Mouse (Mus musculus) heart, embryonic 16.5 days (tissue): ENCODE results near the gene Atxn2l. TPM values are rescaled to one million over a fixed set of nuclear protein-coding genes. Genes with fewer than 3 reads are reported as not detected.

Source experiments
- ATAC-seq: fragments of 200-750 bp; cut with Nextera tagmentation; replicated peaks from 2 replicates; pipeline ENCODE4 v1.8.0; 2017; ENCODE audit warnings: moderate number of reproducible peaks; ENCODE audit not compliant: insufficient read depth, low FRiP score; ENCODE audit errors: extremely low read depth
- H3K27ac ChIP-seq: fragments of 300-500 bp; sonication (generic); 2 replicates; pipeline ENCODE4 v1.5.1; 2014; ENCODE audit warnings: mild to moderate bottlenecking, low read length, control low read depth, moderate library complexity
- H3K27me3 ChIP-seq: fragments of 300-500 bp; sonication (generic); 2 replicates; pipeline ENCODE4 v1.6.1; 2014; ENCODE audit warnings: low read length, mixed read lengths; ENCODE audit not compliant: control insufficient read depth, insufficient read depth
- H3K36me3 ChIP-seq: fragments of 300-500 bp; sonication (generic); 2 replicates; pipeline ENCODE4 v1.6.1; 2014; ENCODE audit not compliant: control insufficient read depth, insufficient read depth
- H3K4me1 ChIP-seq: fragments of 300-500 bp; sonication (generic); 2 replicates; pipeline ENCODE4 v1.6.1; 2014; ENCODE audit warnings: low read length, mixed read lengths; ENCODE audit not compliant: control insufficient read depth, insufficient read depth
- H3K4me2 ChIP-seq: fragments of 300-500 bp; sonication (generic); 2 replicates; pipeline ENCODE4 v1.6.1; 2014; ENCODE audit warnings: low read depth, mild to moderate bottlenecking, control low read depth, low read length
- H3K4me3 ChIP-seq: fragments of 300-500 bp; sonication (generic); 2 replicates; pipeline ENCODE4 v1.5.1; 2014; ENCODE audit warnings: mild to moderate bottlenecking, control low read depth, low read length
- H3K9ac ChIP-seq: fragments of 300-500 bp; sonication (generic); 2 replicates; pipeline ENCODE4 v1.6.1; 2014; ENCODE audit warnings: low read length, control low read depth
- H3K9me3 ChIP-seq: fragments of 300-500 bp; sonication (generic); replicated peaks from 2 replicates; pipeline ENCODE4 v1.6.1; 2016; ENCODE audit warnings: low read length; ENCODE audit not compliant: control insufficient read depth
- WGBS: fragments of 180-500 bp; shearing (Covaris S2); extraction: QIAGEN DNeasy Blood & Tissue Kit; methylation state at CpG from one replicate; pipeline ENCODE4 v1.1.7; 2014; 5-methylcytosine and 5-hydroxymethylcytosine counted together
- polyA plus RNA-seq: library from polyadenylated mRNA; unstranded; fragments of >200 nt; fragmentation: Nextera tagmentation; extraction: Ambion mirVana; gene quantifications from 2 replicates; pipeline ENCODE4 v1.2.1, GENCODE M21; 2015

The Atxn2l gene
- polyA plus RNA-seq, 1 experiment from 2014 or later: 29.7 TPM

DNA sequence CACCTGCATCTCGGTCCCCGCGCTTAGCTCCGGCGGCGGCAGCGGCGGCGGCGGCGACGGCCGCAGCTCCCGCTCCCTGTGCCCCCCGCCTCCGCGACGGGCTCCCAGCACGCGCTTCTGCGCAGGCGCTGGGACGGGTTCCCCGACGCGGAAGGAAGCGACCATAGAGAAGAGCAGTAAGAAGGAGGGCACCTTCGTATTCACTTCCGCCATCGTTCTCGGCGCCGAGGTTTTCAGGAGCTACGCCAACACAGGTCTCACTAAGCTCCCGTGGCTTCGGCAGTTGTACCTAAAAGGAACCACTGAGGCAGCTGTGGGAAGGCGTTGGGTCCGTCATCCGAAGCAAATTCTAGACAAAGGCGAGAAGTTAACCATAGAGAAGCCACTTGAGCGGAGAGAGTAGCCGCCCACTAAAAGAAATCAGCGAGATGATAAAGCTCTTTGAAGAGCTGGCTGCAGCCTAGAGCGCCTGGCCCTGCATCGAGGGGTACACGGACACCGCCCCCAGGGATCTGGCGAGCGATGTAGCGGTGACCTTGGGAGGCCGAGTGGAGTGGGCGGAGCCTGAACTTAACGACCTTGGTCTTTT is 28.1 kb downstream of the Atxn2l start, which contains the start of gene Sh2b1:
TSS of gene Sh2b1 (minus strand) at position 432 of the 589 bp plus-strand sequence.
- WGBS: under 1% methylated on average over 53 of the region's 53 CpGs
- ATAC-seq: peak; percentile 93
- peak within 1 kb of the TSS; percentile 97 for H3K4me3 ChIP-seq
- peaks cover 13% of the 10 kb centered on the region for H3K4me1 ChIP-seq
- peak within 1 kb of the TSS; percentile 95 for H3K4me2 ChIP-seq
- peak within 1 kb of the TSS; percentile 99 for H3K27ac ChIP-seq
- no peaks in the 10 kb centered on the region for H3K27me3 ChIP-seq
- H3K36me3 ChIP-seq: peaks cover 20% of the 10 kb centered on the region
- no peaks in the 10 kb centered on the region for H3K9me3 ChIP-seq
- peak within 1 kb of the TSS; percentile 100 for H3K9ac ChIP-seq

GRCm38 (mm10) chr7:126474486-126474955 is 28.7 kb downstream of the Atxn2l start:
- no peaks in the 10 kb centered on the region for H3K27me3 ChIP-seq
- peaks cover 24% of the 10 kb centered on the region for H3K36me3 ChIP-seq
- H3K9me3 ChIP-seq: no peaks in the 10 kb centered on the region
- peak; percentile 37 for ATAC-seq
- peak overlapping the region; percentile 100 for H3K9ac ChIP-seq
- H3K4me3 ChIP-seq: peak overlapping the region; percentile 97
- WGBS: under 1% methylated on average over 27 of the region's 27 CpGs
- H3K27ac ChIP-seq: peak overlapping the region; percentile 99
- peaks cover 13% of the 10 kb centered on the region for H3K4me1 ChIP-seq
- peak overlapping the region; percentile 95 for H3K4me2 ChIP-seq

- Histone ChIP-seq H3K4me1 (peaks cover 13% of the 10 kb centered on the region), H3K27me3 (no peaks in the 10 kb centered on the region), H3K36me3 (peaks cover 34% of the 10 kb centered on the region), H3K9ac (peak overlapping the region; percentile 100), H3K9me3 (no peaks in the 10 kb centered on the region), H3K27ac (no peak overlapping the region; the same call in 1 of the 2 replicates), H3K4me2 (peak overlapping the region; percentile 95), H3K4me3 (peak overlapping the region; percentile 97)
- 74% methylated on average over 9 of the region's 9 CpGs for WGBS
- ATAC-seq: no peak
These were observed 29.7 kb downstream of the Atxn2l start for GRCm38 (mm10) chr7:126473470-126474086.

GRCm38 (mm10) chr7:126472713-126473112 is 30.5 kb downstream of the Atxn2l start:
- ATAC-seq: no peak
- no peaks in the 10 kb centered on the region for H3K9me3 ChIP-seq
- H3K36me3 ChIP-seq: peaks cover 42% of the 10 kb centered on the region
- H3K4me1 ChIP-seq: peaks cover 13% of the 10 kb centered on the region
- H3K27me3 ChIP-seq: no peaks in the 10 kb centered on the region
- H3K27ac ChIP-seq: no peak overlapping the region
- no peak overlapping the region for H3K4me3 ChIP-seq
- 89% methylated on average over 16 of the region's 16 CpGs for WGBS
- H3K4me2 ChIP-seq: 0 out of 2 replicates have a peak overlapping the region, but pooled peaks have one; percentile 0
- no peak overlapping the region for H3K9ac ChIP-seq

DNA sequence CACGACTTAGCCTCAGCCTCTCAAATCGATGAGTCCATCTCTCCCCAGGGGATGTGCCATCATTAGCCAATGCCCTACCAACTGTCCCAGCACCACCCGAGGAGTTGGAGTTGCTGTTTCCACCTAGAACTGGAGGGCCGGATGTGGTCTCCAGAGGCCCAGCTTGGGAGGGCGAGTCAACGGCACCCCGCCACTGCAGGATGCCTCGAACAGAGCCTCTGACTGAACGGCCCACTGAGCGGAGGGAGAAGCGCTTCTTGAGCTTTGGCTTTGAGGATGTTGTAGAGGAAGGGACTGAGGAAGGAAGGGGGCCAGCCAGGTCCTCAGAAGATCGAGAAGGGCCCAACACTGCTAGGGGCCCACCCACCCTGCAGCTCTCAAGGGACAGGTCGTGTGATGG is 30.9 kb downstream of the Atxn2l start:
- peaks cover 46% of the 10 kb centered on the region for H3K36me3 ChIP-seq
- no peak overlapping the region for H3K4me3 ChIP-seq
- no peaks in the 10 kb centered on the region for H3K9me3 ChIP-seq
- H3K4me1 ChIP-seq: peaks cover 13% of the 10 kb centered on the region
- H3K27ac ChIP-seq: no peak overlapping the region
- H3K9ac ChIP-seq: 0 out of 2 replicates have a peak overlapping the region, but pooled peaks have one; percentile 16
- H3K4me2 ChIP-seq: peak overlapping the region; percentile 21; the same call in 1 of the 2 replicates
- H3K27me3 ChIP-seq: no peaks in the 10 kb centered on the region
- WGBS: 77% methylated on average over 13 of the region's 13 CpGs
- ATAC-seq: no peak

GRCm38 (mm10) chr7:126471853-126472252 is 31.4 kb downstream of the Atxn2l start:
- peaks cover 51% of the 10 kb centered on the region for H3K36me3 ChIP-seq
- 72% methylated on average over 4 of the region's 4 CpGs for WGBS

GRCm38 (mm10) chr7:126471361-126471760 is 31.9 kb downstream of the Atxn2l start:
- Histone ChIP-seq H3K9me3 (no peaks in the 10 kb centered on the region), H3K9ac (no peak overlapping the region), H3K36me3 (peaks cover 54% of the 10 kb centered on the region), H3K4me1 (peaks cover 13% of the 10 kb centered on the region), H3K27ac (no peak overlapping the region), H3K4me3 (no peak overlapping the region), H3K27me3 (no peaks in the 10 kb centered on the region), H3K4me2 (no peak overlapping the region)
- no peak for ATAC-seq
- 85% methylated on average over 5 of the region's 5 CpGs for WGBS

More at GRCm38 (mm10) chr7:126471853-126472252, 31.4 kb downstream of the Atxn2l start:
- Histone ChIP-seq H3K4me2 (peak overlapping the region; percentile 21; the same call in 1 of the 2 replicates), H3K9ac (0 out of 2 replicates have a peak overlapping the region, but pooled peaks have one; percentile 16), H3K27me3 (no peaks in the 10 kb centered on the region), H3K9me3 (no peaks in the 10 kb centered on the region), H3K4me3 (no peak overlapping the region), H3K27ac (no peak overlapping the region), H3K4me1 (peaks cover 13% of the 10 kb centered on the region)
- ATAC-seq: no peak

- ATAC-seq: no peak
- H3K36me3 ChIP-seq: peaks cover 55% of the 10 kb centered on the region
- WGBS: 58% methylated on average over 6 of the region's 6 CpGs
These were observed 33.2 kb downstream of the Atxn2l start for GRCm38 (mm10) chr7:126470077-126470476.

More at GRCm38 (mm10) chr7:126470077-126470476, 33.2 kb downstream of the Atxn2l start:
- Histone ChIP-seq H3K9ac (no peak overlapping the region), H3K4me2 (no peak overlapping the region), H3K4me1 (peaks cover 22% of the 10 kb centered on the region), H3K4me3 (no peak overlapping the region), H3K9me3 (no peaks in the 10 kb centered on the region), H3K27me3 (no peaks in the 10 kb centered on the region), H3K27ac (0 out of 2 replicates have a peak overlapping the region, but pooled peaks have one; percentile 42)
